Mouse (Mus musculus): ENCODE data around the gene Vil1. TPM values are rescaled to one million over a fixed set of nuclear protein-coding genes. Genes with fewer than 3 reads are reported as not detected.
"Not testable (repeated sequence)": the region's sequence is repeated elsewhere in the genome, so short reads cannot be mapped to it uniquely, and the experiment has no call there.

Gene Vil1
- polyA plus RNA-seq, 1 experiment: 892 TPM

- Histone ChIP-seq H3K27me3 (ENCODE audit: control insufficient read depth, insufficient read depth, low read length) (no peaks in the 10 kb centered on the region), H3K4me1 (ENCODE audit: control insufficient read depth, insufficient read depth, insufficient read length, low read length) (peaks cover 12% of the 10 kb centered on the region), H3K27ac (ENCODE audit: insufficient read depth, low read depth, low read length) (peak overlapping the region; percentile 96), H3K4me3 (ENCODE audit: low read depth, low read length) (peak overlapping the region; percentile 98), H3K36me3 (ENCODE audit: control insufficient read depth, insufficient read depth, low read length) (peaks cover 18% of the 10 kb centered on the region)
- TF ChIP-seq CTCF (IDR thresholded peaks at IDR 0.05; ENCODE audit: extremely low read depth, insufficient read length, insufficient replicate concordance, low read depth, low read length) (no peak), POLR2A (IDR thresholded peaks at IDR 0.05; ENCODE audit: low read depth, low read length) (0 out of 2 replicates have a peak, but pooled peaks have one; percentile 10)
- under 1% methylated on average over 63 of the region's 63 CpGs for WGBS
Measured at GRCm38 (mm10) chr1:74391844-74392441, 17.2 kb upstream of the Vil1 start.

- TF ChIP-seq CTCF (IDR thresholded peaks at IDR 0.05; ENCODE audit: extremely low read depth, insufficient read length, insufficient replicate concordance, low read depth, low read length) (no peak), POLR2A (IDR thresholded peaks at IDR 0.05; ENCODE audit: low read depth, low read length) (no peak; the same call in 1 of the 2 replicates)
- peak overlapping the region; percentile 98 for H3K4me3 ChIP-seq (ENCODE audit: low read depth, low read length)
- peak overlapping the region; percentile 96 for H3K27ac ChIP-seq (ENCODE audit: insufficient read depth, low read depth, low read length)
- no peaks in the 10 kb centered on the region for H3K27me3 ChIP-seq (ENCODE audit: control insufficient read depth, insufficient read depth, low read length)
- H3K36me3 ChIP-seq (ENCODE audit: control insufficient read depth, insufficient read depth, low read length): peaks cover 18% of the 10 kb centered on the region
- WGBS: under 1% methylated on average over 16 of the region's 16 CpGs
- H3K4me1 ChIP-seq (ENCODE audit: control insufficient read depth, insufficient read depth, insufficient read length, low read length): peaks cover 10% of the 10 kb centered on the region
Measured at GRCm38 (mm10) chr1:74392446-74392994, 16.7 kb upstream of the Vil1 start.

GRCm38 (mm10) chr1:74393010-74393409 is 16.2 kb upstream of the Vil1 start:
- 11% methylated on average over 7 of the region's 7 CpGs for WGBS

GRCm38 (mm10) chr1:74393697-74394096 is 15.5 kb upstream of the Vil1 start:
- peak overlapping the region; percentile 98; the same call in 1 of the 2 replicates for H3K4me3 ChIP-seq (ENCODE audit: low read depth, low read length)

More at GRCm38 (mm10) chr1:74393010-74393409, 16.2 kb upstream of the Vil1 start:
- TF ChIP-seq POLR2A (IDR thresholded peaks at IDR 0.05; ENCODE audit: low read depth, low read length) (no peak), CTCF (IDR thresholded peaks at IDR 0.05; ENCODE audit: extremely low read depth, insufficient read length, insufficient replicate concordance, low read depth, low read length) (no peak)
- peak overlapping the region; percentile 98 for H3K4me3 ChIP-seq (ENCODE audit: low read depth, low read length)
- H3K27ac ChIP-seq (ENCODE audit: insufficient read depth, low read depth, low read length): peak overlapping the region; percentile 84
- H3K4me1 ChIP-seq (ENCODE audit: control insufficient read depth, insufficient read depth, insufficient read length, low read length): peaks cover 10% of the 10 kb centered on the region
- peaks cover 18% of the 10 kb centered on the region for H3K36me3 ChIP-seq (ENCODE audit: control insufficient read depth, insufficient read depth, low read length)
- H3K27me3 ChIP-seq (ENCODE audit: control insufficient read depth, insufficient read depth, low read length): no peaks in the 10 kb centered on the region

GRCm38 (mm10) chr1:74394311-74394710 is 14.9 kb upstream of the Vil1 start:
- TF ChIP-seq POLR2A (IDR thresholded peaks at IDR 0.05; ENCODE audit: low read depth, low read length) (no peak), CTCF (IDR thresholded peaks at IDR 0.05; ENCODE audit: extremely low read depth, insufficient read length, insufficient replicate concordance, low read depth, low read length) (no peak)
- Histone ChIP-seq H3K36me3 (ENCODE audit: control insufficient read depth, insufficient read depth, low read length) (peaks cover 18% of the 10 kb centered on the region), H3K4me1 (ENCODE audit: control insufficient read depth, insufficient read depth, insufficient read length, low read length) (peaks cover 10% of the 10 kb centered on the region), H3K4me3 (ENCODE audit: low read depth, low read length) (no peak overlapping the region), H3K27ac (ENCODE audit: insufficient read depth, low read depth, low read length) (no peak overlapping the region), H3K27me3 (ENCODE audit: control insufficient read depth, insufficient read depth, low read length) (no peaks in the 10 kb centered on the region)
- WGBS: 85% methylated on average over 9 of the region's 9 CpGs

More at GRCm38 (mm10) chr1:74393697-74394096, 15.5 kb upstream of the Vil1 start:
- Histone ChIP-seq H3K27ac (ENCODE audit: insufficient read depth, low read depth, low read length) (no peak overlapping the region), H3K4me1 (ENCODE audit: control insufficient read depth, insufficient read depth, insufficient read length, low read length) (peaks cover 10% of the 10 kb centered on the region), H3K27me3 (ENCODE audit: control insufficient read depth, insufficient read depth, low read length) (no peaks in the 10 kb centered on the region), H3K36me3 (ENCODE audit: control insufficient read depth, insufficient read depth, low read length) (peaks cover 18% of the 10 kb centered on the region)
- no peak for TF ChIP-seq CTCF (IDR thresholded peaks at IDR 0.05; ENCODE audit: extremely low read depth, insufficient read length, insufficient replicate concordance, low read depth, low read length)
- no peak for TF ChIP-seq POLR2A (IDR thresholded peaks at IDR 0.05; ENCODE audit: low read depth, low read length)
- 83% methylated on average over 9 of the region's 9 CpGs for WGBS

- 91% methylated on average over 15 of the region's 15 CpGs for WGBS
- Histone ChIP-seq H3K27me3 (ENCODE audit: control insufficient read depth, insufficient read depth, low read length) (no peaks in the 10 kb centered on the region), H3K4me3 (ENCODE audit: low read depth, low read length) (no peak overlapping the region), H3K36me3 (ENCODE audit: control insufficient read depth, insufficient read depth, low read length) (peaks cover 18% of the 10 kb centered on the region), H3K27ac (ENCODE audit: insufficient read depth, low read depth, low read length) (no peak overlapping the region), H3K4me1 (ENCODE audit: control insufficient read depth, insufficient read depth, insufficient read length, low read length) (peaks cover 6% of the 10 kb centered on the region)
- TF ChIP-seq CTCF (IDR thresholded peaks at IDR 0.05; ENCODE audit: extremely low read depth, insufficient read length, insufficient replicate concordance, low read depth, low read length) (no peak), POLR2A (IDR thresholded peaks at IDR 0.05; ENCODE audit: low read depth, low read length) (no peak)
Measured at GRCm38 (mm10) chr1:74394858-74395257, 14.3 kb upstream of the Vil1 start.

GRCm38 (mm10) chr1:74395290-74395689 is 13.9 kb upstream of the Vil1 start:
- peaks cover 6% of the 10 kb centered on the region for H3K4me1 ChIP-seq (ENCODE audit: control insufficient read depth, insufficient read depth, insufficient read length, low read length)
- WGBS: 83% methylated on average over 13 of the region's 13 CpGs
- peaks cover 18% of the 10 kb centered on the region for H3K36me3 ChIP-seq (ENCODE audit: control insufficient read depth, insufficient read depth, low read length)
- no peaks in the 10 kb centered on the region for H3K27me3 ChIP-seq (ENCODE audit: control insufficient read depth, insufficient read depth, low read length)
- TF ChIP-seq CTCF (IDR thresholded peaks at IDR 0.05; ENCODE audit: extremely low read depth, insufficient read length, insufficient replicate concordance, low read depth, low read length) (no peak), POLR2A (IDR thresholded peaks at IDR 0.05; ENCODE audit: low read depth, low read length) (no peak)
- H3K27ac ChIP-seq (ENCODE audit: insufficient read depth, low read depth, low read length): no peak overlapping the region
- no peak overlapping the region for H3K4me3 ChIP-seq (ENCODE audit: low read depth, low read length)

GRCm38 (mm10) chr1:74396456-74397222 is 12.5 kb upstream of the Vil1 start:
- not testable (repeated sequence) for H3K27me3 ChIP-seq (ENCODE audit: control insufficient read depth, insufficient read depth, low read length); H3K4me1 ChIP-seq (ENCODE audit: control insufficient read depth, insufficient read depth, insufficient read length, low read length)
- Histone ChIP-seq H3K27ac (ENCODE audit: insufficient read depth, low read depth, low read length) (peak overlapping the region; percentile 83), H3K36me3 (ENCODE audit: control insufficient read depth, insufficient read depth, low read length) (peaks cover 18% of the 10 kb centered on the region), H3K4me3 (ENCODE audit: low read depth, low read length) (peak overlapping the region; percentile 59)
- 14% methylated on average over 12 of the region's 12 CpGs for WGBS

Data from small intestine, adult 2 months (tissue).